Mouse (Mus musculus) embryo, embryonic 10.5 days (tissue): Measurements from ENCODE around the gene Clec2g.

ENCODE experiments used
- DNase-seq: peaks from one replicate; pipeline ENCODE4 v3.0.0-alpha.2; 2015; ENCODE audit warnings: low spot score

Gene Clec2g

DNA sequence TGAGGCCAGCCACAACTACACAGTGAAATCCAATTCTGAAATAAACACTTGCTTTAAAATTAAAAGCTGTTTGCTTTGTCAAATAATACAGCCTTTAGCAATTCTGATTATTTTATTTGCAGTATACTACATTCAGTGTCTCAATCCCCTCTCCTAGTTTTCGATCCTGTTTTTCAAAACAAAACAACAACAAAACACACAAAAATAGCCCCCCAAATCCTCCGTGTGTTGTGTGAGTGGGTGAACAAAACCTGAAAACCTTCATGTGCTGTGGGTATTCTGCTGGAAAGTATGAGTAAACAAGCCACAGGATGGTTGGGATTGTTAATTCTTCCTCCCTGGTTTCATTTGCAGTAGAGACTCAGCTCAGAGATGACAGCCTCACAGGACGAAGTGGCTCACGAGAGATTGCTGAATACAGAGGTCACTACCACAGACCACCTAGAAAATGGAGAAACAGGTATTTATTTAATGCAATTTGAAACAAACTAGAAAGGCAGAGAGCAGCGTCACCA lies 79.6 kb downstream of the Clec2g start:
- DNase-seq, result no peak

DNA sequence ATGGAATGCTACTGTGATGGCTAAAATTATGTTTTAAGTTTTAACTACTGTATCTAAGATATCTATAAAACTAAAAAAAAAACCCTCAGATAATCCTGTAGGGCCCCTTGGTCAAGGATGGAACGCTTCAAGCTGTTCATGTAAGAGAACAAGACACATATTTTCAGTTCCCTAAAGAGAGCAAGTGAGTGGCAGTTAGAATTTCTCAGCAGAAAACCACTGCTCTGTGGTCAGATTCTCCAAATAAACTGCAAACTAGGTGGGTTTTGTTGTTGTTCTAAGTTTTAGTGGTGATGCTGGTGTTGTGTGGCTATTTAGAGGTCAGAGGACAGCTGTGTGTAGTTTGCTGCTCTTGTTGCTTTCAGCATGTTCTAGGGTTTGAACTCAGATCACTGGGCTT lies 80.2 kb downstream of the Clec2g start:
- no peak for DNase-seq

DNA sequence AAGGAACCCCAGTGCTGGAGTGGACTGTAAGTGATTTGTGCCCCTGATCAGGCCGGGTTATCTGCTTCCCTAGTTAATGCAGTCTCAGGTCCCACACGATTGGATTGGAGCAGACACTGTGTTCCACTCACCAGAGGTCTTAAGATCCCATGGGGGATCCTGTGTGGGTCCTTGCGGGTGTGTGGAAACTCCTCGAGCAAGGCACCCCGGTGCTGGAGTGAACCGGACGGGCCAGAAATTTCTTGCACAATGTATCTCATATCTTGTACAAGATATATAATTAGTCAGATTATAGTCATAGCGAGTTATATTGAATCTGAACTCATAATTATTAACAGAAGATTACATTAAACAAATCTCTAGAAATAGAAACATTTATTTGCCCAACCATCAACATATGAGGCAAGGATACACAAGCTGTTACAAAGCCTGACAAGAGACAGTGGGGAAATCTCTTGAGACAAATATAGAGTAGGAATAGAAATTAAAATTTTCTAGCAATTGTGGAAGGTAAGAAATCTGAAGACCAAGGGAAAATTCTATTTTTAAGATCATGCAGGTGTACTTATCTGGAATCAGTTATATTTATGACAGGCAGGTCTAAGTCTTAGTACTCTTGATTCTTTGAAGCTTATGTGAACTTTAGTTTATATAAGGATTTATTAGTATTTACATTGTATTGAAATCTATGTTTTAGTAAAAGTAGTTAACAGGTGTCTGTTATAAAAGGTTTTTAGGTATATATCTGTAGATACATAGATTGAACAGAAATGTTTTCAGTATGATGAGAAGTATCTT lies 93.5 kb downstream of the Clec2g start:
- no peak for DNase-seq

DNA sequence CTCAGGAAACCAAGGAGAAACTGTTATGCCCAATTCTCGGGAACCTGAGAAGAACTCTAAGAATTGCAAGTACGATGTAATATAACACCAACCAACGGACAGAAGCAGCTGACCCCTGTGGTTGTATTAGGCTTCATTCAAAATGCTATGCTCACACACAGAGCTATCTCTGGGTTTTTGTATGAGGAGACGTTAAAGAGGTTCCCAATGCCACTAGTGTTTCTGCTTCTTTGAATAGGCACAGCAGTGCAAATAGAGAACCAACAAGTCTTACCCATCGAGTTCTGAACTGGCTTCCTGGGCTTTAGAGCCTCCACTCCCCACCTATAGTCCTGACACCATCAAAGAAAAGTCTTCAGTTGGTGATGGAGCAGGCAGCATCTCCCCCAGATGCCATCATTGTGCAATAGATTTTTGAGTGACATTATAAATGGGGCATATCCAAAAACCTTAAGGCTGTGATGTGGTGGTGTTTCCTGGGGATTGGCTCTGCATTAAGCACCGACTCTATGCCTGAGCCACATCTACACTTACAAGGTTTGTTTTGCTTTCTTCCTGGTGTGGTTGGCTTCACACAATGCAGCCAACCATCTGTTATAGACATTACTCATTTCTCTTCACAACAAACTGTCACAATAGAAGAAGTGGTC lies 96.1 kb downstream of the Clec2g start:
- DNase-seq, result no peak

DNA sequence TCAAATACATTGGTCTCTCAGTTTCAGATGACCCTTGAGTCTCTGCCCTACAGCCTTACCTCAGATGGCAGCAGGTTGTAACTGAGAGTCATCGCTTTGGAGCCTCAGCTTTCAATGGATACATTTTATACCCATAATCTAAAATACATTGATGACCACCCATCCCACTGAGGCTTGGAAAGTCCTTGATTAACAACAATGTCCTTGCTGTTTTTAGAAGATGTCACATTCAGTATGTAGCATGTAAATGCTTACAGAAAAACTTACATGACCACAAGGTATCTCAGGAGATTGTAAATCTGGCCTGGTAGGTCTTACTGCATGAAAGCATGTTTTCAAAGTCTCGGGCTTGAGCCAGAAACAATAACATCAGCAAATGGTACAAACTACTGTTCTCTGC lies 96.8 kb downstream of the Clec2g start:
- no peak for DNase-seq

DNA sequence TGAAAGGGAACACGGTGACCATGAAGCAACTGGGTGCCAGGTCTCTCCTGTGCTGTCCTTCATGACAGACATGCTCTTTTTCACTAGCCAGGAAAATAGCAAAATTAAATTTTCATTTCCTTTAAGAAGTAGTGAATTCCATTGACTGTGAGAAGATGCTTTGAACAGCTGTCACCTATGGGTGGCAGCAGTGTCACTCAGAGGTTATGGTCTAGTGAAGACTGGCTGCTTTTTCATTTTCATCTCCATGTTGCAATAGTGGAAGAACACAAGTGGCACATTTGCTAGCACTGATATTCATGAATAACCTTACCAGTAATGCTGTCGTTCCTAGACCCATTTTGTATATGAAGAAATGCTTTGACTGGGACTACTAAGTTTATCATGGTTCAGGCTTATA lies 99.2 kb downstream of the Clec2g start:
- no peak for DNase-seq
